Mouse (Mus musculus) spleen, postnatal 14 days (tissue): ENCODE measurements around the gene Cpne5.
"Not testable (repeated sequence)": the region's sequence is repeated elsewhere in the genome, so short reads cannot be mapped to it uniquely, and the experiment has no call there.

ENCODE experiments used
- DNase-seq, 2 experiments: peaks; one replicate each; pipeline ENCODE4 v3.0.0; 2021 to 2022; ENCODE audit warnings: low spot score in 2 of 2

The Cpne5 gene

GRCm38 (mm10) chr17:29137906-29138305, 100.1 kb downstream of the Cpne5 start:
- no peak for DNase-seq

- DNase-seq: no peak
Observed at GRCm38 (mm10) chr17:29136236-29136635, 101.7 kb downstream of the Cpne5 start.

GRCm38 (mm10) chr17:29135066-29135465, 102.9 kb downstream of the Cpne5 start:
- no peak for DNase-seq

- DNase-seq: no peak
Observed at GRCm38 (mm10) chr17:29129341-29129740, 108.6 kb downstream of the Cpne5 start.

GRCm38 (mm10) chr17:29126561-29126960, 111.4 kb downstream of the Cpne5 start:
- no peak for DNase-seq

GRCm38 (mm10) chr17:29123578-29124174, 114.3 kb downstream of the Cpne5 start:
- DNase-seq: no peak

GRCm38 (mm10) chr17:29122817-29123216, 115.2 kb downstream of the Cpne5 start:
- no peak for DNase-seq

- DNase-seq: no peak
Observed at GRCm38 (mm10) chr17:29120666-29121065, 117.3 kb downstream of the Cpne5 start.

GRCm38 (mm10) chr17:29118057-29118456, 119.9 kb downstream of the Cpne5 start:
- DNase-seq: no peak

GRCm38 (mm10) chr17:29117006-29117648, 120.8 kb downstream of the Cpne5 start:
- DNase-seq: no peak

GRCm38 (mm10) chr17:29116023-29116422, 121.9 kb downstream of the Cpne5 start:
- DNase-seq: no peak

GRCm38 (mm10) chr17:29113591-29114352, 124.2 kb downstream of the Cpne5 start, which contains the start of gene Rab44:
Gene Rab44, plus strand, starts transcription at chr17:29114145.
- DNase-seq: no peak

- DNase-seq: no peak
Observed at GRCm38 (mm10) chr17:29111332-29111731, 126.6 kb downstream of the Cpne5 start.

- DNase-seq: not testable (repeated sequence)
Observed at GRCm38 (mm10) chr17:29110356-29110755, 127.6 kb downstream of the Cpne5 start.
